14 mouse cellular contexts compared by ENCODE assay signal in the genomic region with DNA sequence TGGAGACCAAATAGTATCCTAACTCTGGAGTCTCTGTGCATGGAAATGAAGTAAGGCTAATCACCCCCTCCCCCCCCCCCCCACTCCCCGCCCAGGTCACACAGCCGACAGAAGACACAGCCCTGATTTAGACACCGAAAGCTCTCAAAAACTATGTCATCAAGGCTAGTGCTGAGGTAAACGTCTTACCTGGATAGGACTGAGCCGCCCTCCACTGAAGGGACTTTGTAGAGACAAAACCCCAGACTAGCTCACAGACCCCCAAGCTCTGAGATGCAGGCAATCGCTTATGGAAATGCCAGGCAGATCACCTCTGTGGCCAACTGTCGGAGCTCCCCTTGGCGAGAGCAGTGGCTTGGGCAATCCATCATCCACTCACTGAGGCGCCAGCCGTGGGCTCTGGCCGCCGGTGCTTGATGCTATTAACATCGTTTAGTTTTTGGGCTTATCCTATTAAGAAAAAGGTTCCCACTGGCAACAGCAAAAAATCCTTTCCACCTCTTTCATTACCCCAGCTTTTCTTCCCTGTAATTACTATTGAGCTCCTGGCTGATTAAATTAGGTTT. TPM values are rescaled to one million over a fixed set of nuclear protein-coding genes. Genes with fewer than 3 reads are reported as not detected.
A peak's percentile ranks its signal among the peaks of the same experiment; 100 is the strongest.
DNase-seq lines count a peak whose midpoint lies in the region; ATAC-seq and TF ChIP-seq lines count a peak whose summit lies in the region.
"Had no signal": no experiment of that assay in that cellular context is flagged by ENCODE, and none has a peak within 500 bp of the region (broad histone marks: within the 10 kb centered on the region; RNA-seq: fewer than 3 reads in every experiment).

No protein-coding gene starts in this region.

- no peaks in the 10 kb centered on the region; the same call in 1 of the 2 replicates for H3K9me3 ChIP-seq in forebrain, embryonic 10.5 days
- H3K9me3 ChIP-seq in hindbrain, embryonic 15.5 days, result no peaks in the 10 kb centered on the region
- no peaks in the 10 kb centered on the region for H3K9me3 ChIP-seq in heart, embryonic 10.5 days
- H3K9me3 ChIP-seq: liver, embryonic 15.5 days had no signal

- no peak for TF ChIP-seq CTCF in kidney, adult 2 months (conservative IDR thresholded peaks at IDR 0.05; ENCODE audit: insufficient read depth, insufficient read length, low read depth, low read length)

- peak; percentile 60 for DNase-seq in ES-CJ7 (ENCODE audit: low read depth, low spot score)
- peak; percentile 29 for DNase-seq in forebrain, embryonic 10.5 days (ENCODE audit: extremely low spot score, low spot score)
- peak; percentile 44 for DNase-seq in neural tube, embryonic 10.5 days (ENCODE audit: extremely low spot score, low spot score)
- no peak for DNase-seq in frontal cortex, postnatal 36 days (ENCODE audit: low spot score in 2 of 2)
- no peak for DNase-seq in heart, embryonic 10.5 days (ENCODE audit: low spot score)
- no peak for DNase-seq in cerebellum, adult 11 months
- no peak for DNase-seq in kidney, adult 2 months
- DNase-seq: gastrocnemius, postnatal 25 days; kidney, postnatal 36 days; thymus, adult 18-20 months had no signal

- peaks cover 38% of the 10 kb centered on the region for H3K4me1 ChIP-seq in forebrain, embryonic 10.5 days
- H3K4me1 ChIP-seq in hindbrain, embryonic 15.5 days (replicated peaks), result peaks cover 18% of the 10 kb centered on the region
- 0 out of 2 replicates have a peak, but pooled peaks cover 3% of the 10 kb centered on the region for H3K4me1 ChIP-seq in heart, embryonic 10.5 days
- H3K4me1 ChIP-seq in kidney, adult 2 months (ENCODE audit: control insufficient read depth, insufficient read depth, low read length), result no peaks in the 10 kb centered on the region
- H3K4me1 ChIP-seq: liver, embryonic 15.5 days had no signal

- WGBS in forebrain, embryonic 10.5 days, result 6% methylated on average over 13 of the region's 13 CpGs
- 7% methylated on average over 13 of the region's 13 CpGs for WGBS in hindbrain, embryonic 15.5 days
- WGBS in heart, embryonic 10.5 days, result 16% methylated on average over 13 of the region's 13 CpGs
- WGBS in kidney, adult 2 months, result 23% methylated on average over 13 of the region's 13 CpGs

- no peak overlapping the region for H3K9ac ChIP-seq in hindbrain, embryonic 15.5 days
- H3K9ac ChIP-seq: liver, embryonic 15.5 days had no signal

- peak overlapping the region; percentile 31 for H3K4me3 ChIP-seq in forebrain, embryonic 10.5 days
- H3K4me3 ChIP-seq in hindbrain, embryonic 15.5 days, result no peak overlapping the region
- no peak overlapping the region for H3K4me3 ChIP-seq in heart, embryonic 10.5 days
- no peak overlapping the region for H3K4me3 ChIP-seq in kidney, adult 2 months (ENCODE audit: insufficient read depth, low read depth, low read length)
- H3K4me3 ChIP-seq: liver, embryonic 15.5 days had no signal

- peaks cover 96% of the 10 kb centered on the region for H3K27me3 ChIP-seq in forebrain, embryonic 10.5 days (ENCODE audit: poor library complexity, severe bottlenecking)
- H3K27me3 ChIP-seq in hindbrain, embryonic 15.5 days, result peaks cover 28% of the 10 kb centered on the region
- peaks cover 37% of the 10 kb centered on the region for H3K27me3 ChIP-seq in heart, embryonic 10.5 days (ENCODE audit: insufficient read depth, poor library complexity, severe bottlenecking)
- no peaks in the 10 kb centered on the region for H3K27me3 ChIP-seq in kidney, adult 2 months (replicated peaks; ENCODE audit: control insufficient read depth, insufficient read depth, low read length)

- no peaks in the 10 kb centered on the region for H3K36me3 ChIP-seq in forebrain, embryonic 10.5 days (replicated peaks)
- no peaks in the 10 kb centered on the region for H3K36me3 ChIP-seq in hindbrain, embryonic 15.5 days
- H3K36me3 ChIP-seq in heart, embryonic 10.5 days, result no peaks in the 10 kb centered on the region
- H3K36me3 ChIP-seq in kidney, adult 2 months (ENCODE audit: control insufficient read depth, insufficient read depth, low read length), result no peaks in the 10 kb centered on the region
- H3K36me3 ChIP-seq: liver, embryonic 15.5 days had no signal

- ATAC-seq in hindbrain, embryonic 15.5 days (ENCODE audit: low FRiP score, low read depth), result peak; percentile 72

- H3K27ac ChIP-seq in forebrain, embryonic 10.5 days, result peak overlapping the region; percentile 51; the same call in 1 of the 2 replicates
- peak overlapping the region; percentile 31; the same call in 1 of the 2 replicates for H3K27ac ChIP-seq in hindbrain, embryonic 15.5 days (replicated peaks)
- no peak overlapping the region for H3K27ac ChIP-seq in heart, embryonic 10.5 days
- H3K27ac ChIP-seq in kidney, adult 2 months (ENCODE audit: insufficient read depth, low read depth, low read length), result no peak overlapping the region
- H3K27ac ChIP-seq: liver, embryonic 15.5 days had no signal

- H3K4me2 ChIP-seq in hindbrain, embryonic 15.5 days, result peak overlapping the region; percentile 32; the same call in 1 of the 2 replicates
- H3K4me2 ChIP-seq: liver, embryonic 15.5 days had no signal

- no peak for TF ChIP-seq POLR2A in kidney, adult 2 months (IDR thresholded peaks at IDR 0.05; ENCODE audit: low read depth, low read length)

RNA-seq across cellular contexts. Expression of a gene that starts 33.6 kb away (rescaled TPM):
- 2.4 and 3.0 TPM in 2 replicates for polyA plus RNA-seq in forebrain, embryonic 10.5 days (2016; fragmentation: Nextera tagmentation; extraction: Ambion mirVana)
- 7.4 and 9.3 TPM in 2 replicates for polyA plus RNA-seq in hindbrain, embryonic 15.5 days (2015; fragmentation: Nextera tagmentation; extraction: Ambion mirVana)
- polyA plus RNA-seq in heart, embryonic 10.5 days (2016; fragmentation: Nextera tagmentation; extraction: Ambion mirVana), result not detected in 2 replicates
- polyA plus RNA-seq in kidney, adult 2 months (2012; rRNA removed), result not detected in 2 replicates
- polyA plus RNA-seq: C2C12; heart, postnatal 0 days; liver, embryonic 15.5 days had no signal

Comparison
In these comparisons a context has a peak if more than half of its experiments do, and no peak if none do; other contexts are left out.
1. DNase-seq: peak in ES-CJ7 (single experiment), forebrain, embryonic 10.5 days (single experiment) and neural tube, embryonic 10.5 days (single experiment); none in frontal cortex, postnatal 36 days (0 of 2), heart, embryonic 10.5 days (single experiment), cerebellum, adult 11 months (single experiment) and kidney, adult 2 months (single experiment).
2. H3K27ac ChIP-seq: peak in forebrain, embryonic 10.5 days (single experiment) and hindbrain, embryonic 15.5 days (single experiment); none in heart, embryonic 10.5 days (single experiment) and kidney, adult 2 months (single experiment).